ENCODE assay signal across 9 mouse cellular contexts in genomic region chr8:94812645-94813098, GRCm38 (mm10). TPM values are rescaled to one million over a fixed set of nuclear protein-coding genes. Genes with fewer than 3 reads are reported as not detected.
DNase-seq lines count a peak whose midpoint lies in the region; TF ChIP-seq lines count a peak whose summit lies in the region.
"Had no signal": no experiment of that assay in that cellular context is flagged by ENCODE, and none has a peak within 500 bp of the region (broad histone marks: within the 10 kb centered on the region; RNA-seq: fewer than 3 reads in every experiment).

No protein-coding gene starts in this region.

- no peaks in the 10 kb centered on the region for H3K9me3 ChIP-seq in hindbrain, embryonic 10.5 days

- peak overlapping the region; percentile 54; the same call in 1 of the 2 replicates for H3K27ac ChIP-seq in hindbrain, embryonic 10.5 days

- 31% methylated on average over 6 of the region's 6 CpGs for WGBS in hindbrain, embryonic 10.5 days
- 34% methylated on average over 6 of the region's 6 CpGs for WGBS in lung, adult 2 months

- H3K4me1 ChIP-seq in hindbrain, embryonic 10.5 days (replicated peaks), result peaks cover 13% of the 10 kb centered on the region
- H3K4me1 ChIP-seq in lung, adult 2 months (ENCODE audit: control insufficient read depth, insufficient read depth, low read length), result 0 out of 2 replicates have a peak, but pooled peaks cover 2% of the 10 kb centered on the region

- peak; percentile 38; the same call in 1 of the 2 replicates for TF ChIP-seq CTCF in lung, adult 2 months (IDR thresholded peaks at IDR 0.05; ENCODE audit: insufficient read depth, low read length)

- no peaks in the 10 kb centered on the region for H3K27me3 ChIP-seq in hindbrain, embryonic 10.5 days (ENCODE audit: insufficient read depth, poor library complexity, severe bottlenecking)

- TF ChIP-seq POLR2A in lung, adult 2 months (IDR thresholded peaks at IDR 0.05; ENCODE audit: borderline replicate concordance, extremely low read depth, low read depth, low read length), result no peak

- peak overlapping the region; percentile 28 for H3K4me3 ChIP-seq in hindbrain, embryonic 10.5 days
- no peak overlapping the region for H3K4me3 ChIP-seq in lung, adult 2 months (replicated peaks; ENCODE audit: extremely low read depth, low read depth, low read length)
- H3K4me3 ChIP-seq: myocyte had no signal

- H3K36me3 ChIP-seq in hindbrain, embryonic 10.5 days, result no peaks in the 10 kb centered on the region

- DNase-seq in Muller cell, postnatal 12 days (ENCODE audit: inconsistent ontology term), result peak; percentile 77
- peak; percentile 95 for DNase-seq in cerebellum, adult 9-10 months
- DNase-seq in frontal cortex, adult 2 months (ENCODE audit: extremely low spot score in 1 of 2, low spot score in 1 of 2), result peak; percentile 81 to 97
- DNase-seq in hindbrain, embryonic 10.5 days (ENCODE audit: low spot score), result peak; percentile 85
- DNase-seq in layer of hippocampus, adult 8-10 months (ENCODE audit: low spot score in 2 of 2), result peak; percentile 83 to 96
- DNase-seq in lung, adult 2 months, result peak; percentile 84
- DNase-seq in ovary, postnatal 10 days (ENCODE audit: low spot score), result peak; percentile 73
- peak; percentile 39 to 75 for DNase-seq in thymus, postnatal 10 days (ENCODE audit: low spot score in 2 of 2)

RNA-seq across cellular contexts. Expression of gene Ccl17, which starts 2.4 kb away (rescaled TPM):
- 2.2 and 3.1 TPM in 2 replicates for polyA plus RNA-seq in frontal cortex, adult 2 months (2012; rRNA removed)
- not detected in 2 replicates for polyA plus RNA-seq in hindbrain, embryonic 10.5 days (2016; fragmentation: Nextera tagmentation; extraction: Ambion mirVana)
- total RNA-seq in layer of hippocampus, adult 8-10 months (2022), result 10 to 100 TPM in 1 of 4 experiments, 1 to 10 TPM in 3; 3.7 to 10.8 (median 6.9) TPM
- polyA plus RNA-seq in lung, adult 2 months (2012; rRNA removed), result 6.4 and 9.8 TPM in 2 replicates

RNA-seq across cellular contexts. Expression of gene Coq9, which starts 25.4 kb away (rescaled TPM):
- polyA plus RNA-seq in frontal cortex, adult 2 months (2012; rRNA removed), result 94.0 and 109 TPM in 2 replicates
- polyA plus RNA-seq in hindbrain, embryonic 10.5 days (2016; fragmentation: Nextera tagmentation; extraction: Ambion mirVana), result 52.2 and 52.3 TPM in 2 replicates
- total RNA-seq in layer of hippocampus, adult 8-10 months (2022), result 10 to 100 TPM; 83.6 to 98.9 (median 87.1) TPM
- polyA plus RNA-seq in lung, adult 2 months (2012; rRNA removed), result 123 and 158 TPM in 2 replicates

RNA-seq across cellular contexts. Expression of gene Ciapin1, which starts 25.5 kb away (rescaled TPM):
- 40.5 and 44.8 TPM in 2 replicates for polyA plus RNA-seq in frontal cortex, adult 2 months (2012; rRNA removed)
- polyA plus RNA-seq in hindbrain, embryonic 10.5 days (2016; fragmentation: Nextera tagmentation; extraction: Ambion mirVana), result 181 and 194 TPM in 2 replicates
- total RNA-seq in layer of hippocampus, adult 8-10 months (2022), result 10 to 100 TPM; 62.0 to 88.0 (median 71.0) TPM
- polyA plus RNA-seq in lung, adult 2 months (2012; rRNA removed), result 22.9 and 27.8 TPM in 2 replicates

RNA-seq across cellular contexts. Expression of gene Cx3cl1, which starts 40.9 kb away (rescaled TPM):
- 470 and 510 TPM in 2 replicates for polyA plus RNA-seq in frontal cortex, adult 2 months (2012; rRNA removed)
- 12.2 and 13.3 TPM in 2 replicates for polyA plus RNA-seq in hindbrain, embryonic 10.5 days (2016; fragmentation: Nextera tagmentation; extraction: Ambion mirVana)
- 100 to 1,000 TPM; 333 to 386 (median 359) TPM for total RNA-seq in layer of hippocampus, adult 8-10 months (2022)
- polyA plus RNA-seq in lung, adult 2 months (2012; rRNA removed), result 65.8 and 132 TPM in 2 replicates

RNA-seq across cellular contexts. Expression of gene Polr2c, which starts 44.6 kb away (rescaled TPM):
- 99.6 and 111 TPM in 2 replicates for polyA plus RNA-seq in frontal cortex, adult 2 months (2012; rRNA removed)
- 154 and 169 TPM in 2 replicates for polyA plus RNA-seq in hindbrain, embryonic 10.5 days (2016; fragmentation: Nextera tagmentation; extraction: Ambion mirVana)
- total RNA-seq in layer of hippocampus, adult 8-10 months (2022), result 10 to 100 TPM; 62.9 to 80.4 (median 72.9) TPM
- 81.9 and 105 TPM in 2 replicates for polyA plus RNA-seq in lung, adult 2 months (2012; rRNA removed)
